Mouse (Mus musculus): ENCODE data around the gene Ifit1bl2. TPM values are rescaled to one million over a fixed set of nuclear protein-coding genes. Genes with fewer than 3 reads are reported as not detected.

Ifit1bl2 gene
- polyA plus RNA-seq, 1 experiment from 2014 or later: 0.07 TPM

Other genes with a start within 250 kb of the Ifit1bl2 start
- gene Ch25h, start 165.6 kb downstream of the Ifit1bl2 start, polyA plus RNA-seq (2014; fragmentation: Nextera tagmentation; extraction: Ambion mirVana): 2.5 and 2.7 TPM in 2 replicates
- gene Lipa, start 113.3 kb downstream of the Ifit1bl2 start, polyA plus RNA-seq (2014; fragmentation: Nextera tagmentation; extraction: Ambion mirVana): 25.6 and 26.0 TPM in 2 replicates
- 6.7 and 8.7 TPM in 2 replicates for gene Ifit2, start 90.0 kb downstream of the Ifit1bl2 start, polyA plus RNA-seq (2014; fragmentation: Nextera tagmentation; extraction: Ambion mirVana)
- 0.40 and 1.3 TPM in 2 replicates for gene Ifit3, start 57.2 kb downstream of the Ifit1bl2 start, polyA plus RNA-seq (2014; fragmentation: Nextera tagmentation; extraction: Ambion mirVana)
- gene Ifit1bl1, start 38.8 kb downstream of the Ifit1bl2 start, polyA plus RNA-seq (2014; fragmentation: Nextera tagmentation; extraction: Ambion mirVana): 0.13 and 0.14 TPM in 2 replicates
- gene Ifit3b, start 32.8 kb downstream of the Ifit1bl2 start, polyA plus RNA-seq (2014; fragmentation: Nextera tagmentation; extraction: Ambion mirVana): 0.11 TPM in 1 of 2 replicates, not detected in the other
- gene Ifit1, start 128 bp upstream of the Ifit1bl2 start, polyA plus RNA-seq (2014; fragmentation: Nextera tagmentation; extraction: Ambion mirVana): 0.14 and 0.35 TPM in 2 replicates
- gene Slc16a12, start 106.5 kb upstream of the Ifit1bl2 start, polyA plus RNA-seq (2014; fragmentation: Nextera tagmentation; extraction: Ambion mirVana): 0.44 and 0.85 TPM in 2 replicates
- 10.4 and 10.8 TPM in 2 replicates for gene Pank1, start 238.7 kb upstream of the Ifit1bl2 start, polyA plus RNA-seq (2014; fragmentation: Nextera tagmentation; extraction: Ambion mirVana)